Mouse (Mus musculus): ENCODE data around the gene Hist1h2bm. TPM values are rescaled to one million over a fixed set of nuclear protein-coding genes. Genes with fewer than 3 reads are reported as not detected.
A peak's percentile ranks its signal among the peaks of the same experiment; 100 is the strongest.
"Not testable (repeated sequence)": the region's sequence is repeated elsewhere in the genome, so short reads cannot be mapped to it uniquely, and the experiment has no call there.

Hist1h2bm gene
- polyA plus RNA-seq, 1 experiment from 2014 or later = 0.87 TPM

- under 1% methylated on average over 17 of the region's 26 CpGs for WGBS
- not testable (repeated sequence) for ATAC-seq (ENCODE audit: low FRiP score); H3K9me3 ChIP-seq (replicated peaks); H3K36me3 ChIP-seq; H3K27me3 ChIP-seq (replicated peaks); H3K9ac ChIP-seq (replicated peaks)
- H3K4me1 ChIP-seq = peaks cover 20% of the 10 kb centered on the region
- H3K27ac ChIP-seq (replicated peaks) = peak overlapping the region; percentile 92
- peak overlapping the region; percentile 48 for H3K4me3 ChIP-seq (replicated peaks)
- H3K4me2 ChIP-seq = peak overlapping the region; percentile 80
Measured at GRCm38 (mm10) chr13:21754294-21755001, 32.6 kb downstream of the Hist1h2bm start.

DNA sequence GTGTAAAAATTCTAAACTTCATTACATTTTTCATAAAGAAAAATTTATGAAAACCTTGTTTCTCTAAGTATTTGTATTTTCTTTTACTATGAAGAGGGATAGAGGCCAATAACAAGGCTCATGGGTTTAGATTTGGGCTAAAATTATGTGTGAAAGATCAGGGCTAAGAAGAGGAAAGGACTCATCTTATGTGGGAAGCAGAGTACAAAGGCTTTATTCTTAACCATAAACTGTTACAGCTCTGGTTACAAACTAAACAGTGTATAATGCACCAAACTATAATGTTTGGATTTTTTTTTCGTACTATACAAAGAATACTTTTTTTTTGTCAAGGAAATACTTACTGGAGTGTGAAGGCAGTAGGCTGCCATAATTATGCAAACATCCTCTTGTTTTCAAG lies 33.9 kb downstream of the Hist1h2bm start:
- Histone ChIP-seq H3K4me3 (replicated peaks) (no peak overlapping the region), H3K27ac (replicated peaks) (no peak overlapping the region), H3K36me3 (no peaks in the 10 kb centered on the region), H3K9me3 (replicated peaks) (no peaks in the 10 kb centered on the region), H3K9ac (replicated peaks) (no peak overlapping the region), H3K27me3 (replicated peaks) (no peaks in the 10 kb centered on the region), H3K4me1 (peaks cover 15% of the 10 kb centered on the region), H3K4me2 (no peak overlapping the region)
- 71% methylated on average over 1 of the region's 1 CpGs for WGBS
- no peak for ATAC-seq (ENCODE audit: low FRiP score)

Small RNA genes within 50 kb of the gene (microRNA-seq; reads per million reads assigned to microRNA genes)
- gene Gm44357 (not detected), gene Gm44367 (not detected), gene Gm44454 (not detected)

Other genes starting within 250 kb of the Hist1h2bm start
- 8.7 and 10.0 TPM in 2 replicates for gene Zkscan4, start 243.1 kb upstream of the Hist1h2bm start, polyA plus RNA-seq (2015; fragmentation: Nextera tagmentation; extraction: Ambion mirVana)
- gene Gm10065, start 242.6 kb upstream of the Hist1h2bm start, polyA plus RNA-seq (2015; fragmentation: Nextera tagmentation; extraction: Ambion mirVana) = not detected in 2 replicates
- 0.24 and 0.41 TPM in 2 replicates for gene AK157302, start 226.8 kb upstream of the Hist1h2bm start, polyA plus RNA-seq (2015; fragmentation: Nextera tagmentation; extraction: Ambion mirVana)
- 8.5 and 9.7 TPM in 2 replicates for gene Gm11273, start 220.6 kb upstream of the Hist1h2bm start, polyA plus RNA-seq (2015; fragmentation: Nextera tagmentation; extraction: Ambion mirVana)
- 4.3 and 4.9 TPM in 2 replicates for gene Zkscan8, start 190.9 kb upstream of the Hist1h2bm start, polyA plus RNA-seq (2015; fragmentation: Nextera tagmentation; extraction: Ambion mirVana)
- gene Olfr1366, start 179.2 kb upstream of the Hist1h2bm start, polyA plus RNA-seq (2015; fragmentation: Nextera tagmentation; extraction: Ambion mirVana) = 0.08 and 0.11 TPM in 2 replicates
- 0.04 TPM in 2 replicates for gene Olfr1535, start 162.2 kb upstream of the Hist1h2bm start, polyA plus RNA-seq (2015; fragmentation: Nextera tagmentation; extraction: Ambion mirVana)
- not detected in 2 replicates for gene Olfr1364, start 140.3 kb upstream of the Hist1h2bm start, polyA plus RNA-seq (2015; fragmentation: Nextera tagmentation; extraction: Ambion mirVana)
- gene Olfr1362, start 108.0 kb upstream of the Hist1h2bm start, polyA plus RNA-seq (2015; fragmentation: Nextera tagmentation; extraction: Ambion mirVana) = not detected in 2 replicates
- gene Olfr11, start 79.5 kb upstream of the Hist1h2bm start, polyA plus RNA-seq (2015; fragmentation: Nextera tagmentation; extraction: Ambion mirVana) = 0.04 TPM in 1 of 2 replicates, not detected in the other
- not detected in 2 replicates for gene Olfr1361, start 58.7 kb upstream of the Hist1h2bm start, polyA plus RNA-seq (2015; fragmentation: Nextera tagmentation; extraction: Ambion mirVana)
- gene Olfr1360, start 44.6 kb upstream of the Hist1h2bm start, polyA plus RNA-seq (2015; fragmentation: Nextera tagmentation; extraction: Ambion mirVana) = not detected in 2 replicates
- not detected in 2 replicates for gene Olfr1359, start 23.9 kb upstream of the Hist1h2bm start, polyA plus RNA-seq (2015; fragmentation: Nextera tagmentation; extraction: Ambion mirVana)
- not detected in 2 replicates for gene Hist1h2bl, start 5.9 kb upstream of the Hist1h2bm start, polyA plus RNA-seq (2015; fragmentation: Nextera tagmentation; extraction: Ambion mirVana)
- gene Hist1h2ai, start 5.6 kb upstream of the Hist1h2bm start, polyA plus RNA-seq (2015; fragmentation: Nextera tagmentation; extraction: Ambion mirVana) = 7.9 and 9.5 TPM in 2 replicates
- gene Hist1h3h, start 4.4 kb upstream of the Hist1h2bm start, polyA plus RNA-seq (2015; fragmentation: Nextera tagmentation; extraction: Ambion mirVana) = 3.2 and 5.6 TPM in 2 replicates
- 0.45 and 0.56 TPM in 2 replicates for gene Hist1h4j, start 13.0 kb downstream of the Hist1h2bm start, polyA plus RNA-seq (2015; fragmentation: Nextera tagmentation; extraction: Ambion mirVana)
- gene Hist1h4k, start 28.5 kb downstream of the Hist1h2bm start, polyA plus RNA-seq (2015; fragmentation: Nextera tagmentation; extraction: Ambion mirVana) = 2.2 and 2.7 TPM in 2 replicates
- gene Hist1h2ak, start 31.8 kb downstream of the Hist1h2bm start, polyA plus RNA-seq (2015; fragmentation: Nextera tagmentation; extraction: Ambion mirVana) = 5.6 and 7.7 TPM in 2 replicates
- not detected in 2 replicates for gene Hist1h2bn, start 32.1 kb downstream of the Hist1h2bm start, polyA plus RNA-seq (2015; fragmentation: Nextera tagmentation; extraction: Ambion mirVana)
- 2.2 and 5.8 TPM in 2 replicates for gene Hist1h1b, start 58.6 kb downstream of the Hist1h2bm start, polyA plus RNA-seq (2015; fragmentation: Nextera tagmentation; extraction: Ambion mirVana)
- 20.1 and 38.6 TPM in 2 replicates for gene Hist1h3i, start 61.3 kb downstream of the Hist1h2bm start, polyA plus RNA-seq (2015; fragmentation: Nextera tagmentation; extraction: Ambion mirVana)
- gene Hist1h2an, start 65.2 kb downstream of the Hist1h2bm start, polyA plus RNA-seq (2015; fragmentation: Nextera tagmentation; extraction: Ambion mirVana) = 4.1 TPM in 1 of 2 replicates, not detected in the other
- gene Hist1h2bp, start 65.4 kb downstream of the Hist1h2bm start, polyA plus RNA-seq (2015; fragmentation: Nextera tagmentation; extraction: Ambion mirVana) = 0.56 and 1.8 TPM in 2 replicates
- 3.9 and 10.2 TPM in 2 replicates for gene Hist1h2bq, start 88.2 kb downstream of the Hist1h2bm start, polyA plus RNA-seq (2015; fragmentation: Nextera tagmentation; extraction: Ambion mirVana)
- 1.5 TPM in 1 of 2 replicates, not detected in the other for gene Hist1h2ao, start 88.4 kb downstream of the Hist1h2bm start, polyA plus RNA-seq (2015; fragmentation: Nextera tagmentation; extraction: Ambion mirVana)
- not detected in 2 replicates for gene Hist1h4m, start 89.7 kb downstream of the Hist1h2bm start, polyA plus RNA-seq (2015; fragmentation: Nextera tagmentation; extraction: Ambion mirVana)
- gene Hist1h4n, start 110.2 kb downstream of the Hist1h2bm start, polyA plus RNA-seq (2015; fragmentation: Nextera tagmentation; extraction: Ambion mirVana) = 3.9 and 6.9 TPM in 2 replicates
- gene Hist1h2ap, start 111.5 kb downstream of the Hist1h2bm start, polyA plus RNA-seq (2015; fragmentation: Nextera tagmentation; extraction: Ambion mirVana) = 380 and 932 TPM in 2 replicates
- 3.4 and 10.4 TPM in 2 replicates for gene Hist1h2br, start 111.7 kb downstream of the Hist1h2bm start, polyA plus RNA-seq (2015; fragmentation: Nextera tagmentation; extraction: Ambion mirVana)
- gene Zfp184, start 223.1 kb downstream of the Hist1h2bm start, polyA plus RNA-seq (2015; fragmentation: Nextera tagmentation; extraction: Ambion mirVana) = 10.3 and 11.5 TPM in 2 replicates